Mouse (Mus musculus): Measurements from ENCODE around the gene Dock4.

- TF ChIP-seq CTCF (IDR thresholded peaks at IDR 0.05; ENCODE audit: extremely low read depth, insufficient read depth, low read length) (no peak), POLR2A (IDR thresholded peaks at IDR 0.05; ENCODE audit: extremely low read depth, insufficient read depth, low read length) (no peak)
These were observed 442.6 kb downstream of the Dock4 start for GRCm38 (mm10) chr12:40888261-40888791.

Measured in cortical plate, adult 2 months (tissue).